Mouse (Mus musculus): ENCODE data around the gene Bcar3. TPM values are rescaled to one million over a fixed set of nuclear protein-coding genes. Genes with fewer than 3 reads are reported as not detected.
A peak's percentile ranks its signal among the peaks of the same experiment; 100 is the strongest.

The Bcar3 gene
- total and polyA plus RNA-seq, 3 experiments: not detected

GRCm38 (mm10) chr3:122245215-122245877 lies 48.6 kb upstream of the Bcar3 start, which contains the start of gene Gclm:
TSS of gene Gclm (plus strand) at chr3:122245557.
- no peaks in the 10 kb centered on the region for H3K9me3 ChIP-seq (replicated peaks; ENCODE audit: insufficient read depth, low read length)
- H3K4me1 ChIP-seq (ENCODE audit: control insufficient read depth in 1 of 2, insufficient read depth in 2 of 2, low read length in 2 of 2): peaks cover 12 to 21% of the 10 kb centered on the region in 2 experiments
- no peaks in the 10 kb centered on the region for H3K27me3 ChIP-seq (ENCODE audit: control insufficient read depth in 1 of 2, insufficient read depth in 2 of 2, low read length in 2 of 2)
- peak; percentile 95 for DNase-seq (ENCODE audit: low read depth, low spot score)
- peak within 1 kb of the TSS; percentile 71 for H3K27ac ChIP-seq (ENCODE audit: control insufficient read depth, low read depth, low read length)
- peaks cover 6 to 34% of the 10 kb centered on the region in 2 experiments for H3K36me3 ChIP-seq (ENCODE audit: control insufficient read depth in 1 of 2, insufficient read depth in 2 of 2, low read length in 2 of 2)
- peak within 1 kb of the TSS; percentile 79 to 99 for H3K4me3 ChIP-seq (ENCODE audit: control insufficient read depth in 1 of 2, insufficient read depth in 1 of 2, low read depth in 2 of 2, low read length in 2 of 2)
- peaks cover 42% of the 10 kb centered on the region for H3K79me2 ChIP-seq (ENCODE audit: control insufficient read depth, insufficient read depth, low read length, poor library complexity)
- H3K9ac ChIP-seq (ENCODE audit: control insufficient read depth, low read depth, low read length, poor library complexity, severe bottlenecking): peak within 1 kb of the TSS; percentile 89
- TF ChIP-seq EP300 (IDR thresholded peaks at IDR 0.05; ENCODE audit: low read depth in 1 of 2, low read length in 2 of 2) (peak; percentile 48 to 81; a peak in 3 of 4 replicates), ETS1 (IDR thresholded peaks at IDR 0.05; ENCODE audit: low read depth, low read length) (peak; percentile 80), ELF1 (IDR thresholded peaks at IDR 0.05; ENCODE audit: low read depth, low read length) (peak; percentile 30; the same call in 1 of the 2 replicates), TCF12 (IDR thresholded peaks at IDR 0.05; ENCODE audit: low read depth, low read length) (peak; percentile 55), CHD1 (IDR thresholded peaks at IDR 0.05; ENCODE audit: low read depth, low read length) (no peak), MEF2A (IDR thresholded peaks at IDR 0.05; ENCODE audit: extremely low read depth, insufficient replicate concordance, low read depth, low read length, poor library complexity, severe bottlenecking) (no peak), POLR2A (IDR thresholded peaks at IDR 0.05; ENCODE audit: control insufficient read depth in 1 of 2, insufficient read depth in 1 of 2, low read depth in 1 of 2, low read length in 2 of 2, poor library complexity in 1 of 2) (peak in 1 of 2 experiments; percentile 78; a peak in 2 of 4 replicates), CTCF (IDR thresholded peaks at IDR 0.05 in 2 of 3, conservative IDR thresholded peaks at IDR 0.05 in 1 of 3; ENCODE audit: control insufficient read depth in 1 of 3, insufficient read depth in 1 of 3, low read depth in 2 of 3, low read length in 3 of 3, poor library complexity in 1 of 3, severe bottlenecking in 1 of 3) (peak in 2 of 3 experiments; percentile 65 to 85; a peak in 5 of 6 replicates), NELFE (IDR thresholded peaks at IDR 0.05; ENCODE audit: low read depth, low read length) (peak; percentile 76), ZNF384 (IDR thresholded peaks at IDR 0.05; ENCODE audit: low read depth, low read length) (no peak), MAX (IDR thresholded peaks at IDR 0.05; ENCODE audit: low read length) (no peak), MXI1 (IDR thresholded peaks at IDR 0.05; ENCODE audit: low read depth, low read length) (peak; percentile 73; the same call in 1 of the 2 replicates), JUND (IDR thresholded peaks at IDR 0.05; ENCODE audit: low read depth, low read length) (no peak), MAFK (IDR thresholded peaks at IDR 0.05; ENCODE audit: borderline replicate concordance, low read depth, low read length) (peak; percentile 84), GABPA (IDR thresholded peaks at IDR 0.05; ENCODE audit: low read depth, low read length) (peak; percentile 96), SIN3A (IDR thresholded peaks at IDR 0.05; ENCODE audit: low read length) (peak; percentile 68), USF1 (IDR thresholded peaks at IDR 0.05; ENCODE audit: low read depth, low read length) (no peak), E2F4 (IDR thresholded peaks at IDR 0.05; ENCODE audit: borderline replicate concordance, low read depth, low read length) (no peak), RAD21 (IDR thresholded peaks at IDR 0.05; ENCODE audit: low read depth, low read length) (no peak), UBTF (IDR thresholded peaks at IDR 0.05; ENCODE audit: borderline replicate concordance, insufficient read depth, low read depth, low read length) (no peak; the same call in 1 of the 2 replicates), ZKSCAN1 (IDR thresholded peaks at IDR 0.05; ENCODE audit: low read depth, low read length) (no peak), SMC3 (IDR thresholded peaks at IDR 0.05; ENCODE audit: low read depth, low read length) (no peak), ZC3H11A (IDR thresholded peaks at IDR 0.05; ENCODE audit: low read depth, low read length) (no peak), TBP (IDR thresholded peaks at IDR 0.05; ENCODE audit: low read depth, low read length) (0 out of 2 replicates have a peak, but pooled peaks have one; percentile 58), HCFC1 (IDR thresholded peaks at IDR 0.05; ENCODE audit: low read depth, low read length) (0 out of 2 replicates have a peak, but pooled peaks have one; percentile 38), GATA1 (IDR thresholded peaks at IDR 0.05; ENCODE audit: low read depth, low read length) (no peak), ZMIZ1 (IDR thresholded peaks at IDR 0.05; ENCODE audit: low read depth, low read length) (peak; percentile 70), BHLHE40 (IDR thresholded peaks at IDR 0.05; ENCODE audit: borderline replicate concordance, low read depth, low read length) (no peak), KAT2A (conservative IDR thresholded peaks at IDR 0.05; ENCODE audit: low read depth, low read length) (no peak; the same call in 1 of the 2 replicates), NRF1 (IDR thresholded peaks at IDR 0.05; ENCODE audit: insufficient read depth, low read depth, low read length, poor library complexity, severe bottlenecking) (0 out of 2 replicates have a peak, but pooled peaks have one; percentile 4), RCOR1 (IDR thresholded peaks at IDR 0.05; ENCODE audit: low read depth, low read length) (no peak), POLR2AphosphoS5 (IDR thresholded peaks at IDR 0.05; ENCODE audit: borderline replicate concordance, low read depth, low read length) (no peak), CHD2 (IDR thresholded peaks at IDR 0.05; ENCODE audit: low read length) (no peak), MYC (IDR thresholded peaks at IDR 0.05; ENCODE audit: low read depth, low read length) (no peak), USF2 (IDR thresholded peaks at IDR 0.05; ENCODE audit: borderline replicate concordance in 1 of 2, insufficient read depth in 1 of 2, low read depth in 1 of 2, low read length in 2 of 2) (no peak), TAL1 (IDR thresholded peaks at IDR 0.05; ENCODE audit: low read length) (no peak)

Measured in MEL (cell line).